Mouse (Mus musculus): ENCODE results near the gene Prdm10.

DNA sequence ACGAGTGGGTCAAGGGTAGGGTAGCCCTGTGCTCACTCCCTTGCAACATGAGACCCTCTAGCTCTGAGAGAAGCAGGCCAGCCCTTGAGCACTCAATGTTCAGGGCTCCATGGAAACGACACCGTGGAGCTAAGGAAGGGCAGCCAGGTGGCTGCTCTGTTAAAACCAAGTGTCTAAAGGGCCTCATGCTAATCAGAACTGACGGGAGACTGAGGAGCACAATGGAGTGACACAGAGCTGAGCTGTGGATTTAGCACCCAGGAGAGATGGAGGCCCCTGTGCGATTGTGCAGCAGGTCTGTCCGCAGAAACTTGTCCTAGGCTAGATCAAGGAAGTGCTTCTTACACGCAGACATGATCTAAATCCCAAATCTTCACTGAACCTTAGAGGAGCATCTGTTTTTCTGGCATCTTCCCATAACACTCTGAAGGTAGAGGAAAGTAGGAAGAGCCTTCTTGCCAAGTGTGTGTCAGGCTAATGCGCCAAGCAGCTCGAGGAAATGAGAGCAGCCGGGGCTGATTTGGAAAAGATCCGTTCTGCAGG lies 64.0 kb downstream of the Prdm10 start:
- no peak for TF ChIP-seq CTCF (IDR thresholded peaks at IDR 0.05; ENCODE audit: low read depth)
- no peak for TF ChIP-seq EP300 (optimal IDR thresholded peaks at IDR 0.05)
